Mouse (Mus musculus) bone marrow, adult 2 months (tissue): ENCODE data around the gene Sdccag8.

Source experiments
- CTCF ChIP-seq: fragments of 200-500 bp; IDR thresholded peaks from 2 replicates; pipeline ENCODE4 v1.5.1; 2011; ENCODE audit warnings: low read length, control low read depth; ENCODE audit not compliant: control insufficient read depth, insufficient read depth
- POLR2A ChIP-seq: fragments of 200-500 bp; IDR thresholded peaks from 2 replicates; pipeline ENCODE4 v1.6.1; 2011; ENCODE audit warnings: low read depth, mild to moderate bottlenecking, control low read depth, low read length, borderline replicate concordance; ENCODE audit not compliant: control insufficient read depth

- TF ChIP-seq CTCF (no peak), POLR2A (no peak)
Observed at GRCm38 (mm10) chr1:177067123-177067646, 252.7 kb downstream of the Sdccag8 start.
